6 mouse cellular contexts compared by ENCODE assay signal in genomic region chr7:42592413-42592812, GRCm38 (mm10).
DNase-seq lines count a peak whose midpoint lies in the region; TF ChIP-seq lines count a peak whose summit lies in the region.
"Not testable (repeated sequence)": the region's sequence is repeated elsewhere in the genome, so short reads cannot be mapped to it uniquely, and the experiment has no call there.

Zfp977 (minus strand) TSS chr7:42592547.

- peak within 1 kb of the TSS; percentile 79 for H3K4me3 ChIP-seq in E14TG2a.4 (replicated peaks; ENCODE audit: low read length)

- peaks cover 57% of the 10 kb centered on the region for H3K9me3 ChIP-seq in E14TG2a.4 (ENCODE audit: low read length)

- DNase-seq in ES-CJ7 (ENCODE audit: low read depth, low spot score) (peak; percentile 86), MN1 (ENCODE audit: low spot score) (peak; percentile 10), WW6 (ENCODE audit: low read depth, low spot score) (peak; percentile 34)
- DNase-seq in heart, adult 11 months: peak; percentile 67
- DNase-seq in testis, postnatal 14 days (ENCODE audit: low spot score): peak; percentile 63

- H3K36me3 ChIP-seq in E14TG2a.4 (ENCODE audit: insufficient read depth, low read length): peaks cover 14% of the 10 kb centered on the region

- H3K27me3 ChIP-seq in E14TG2a.4 (ENCODE audit: insufficient read depth, low read length): not testable (repeated sequence)

- not testable (repeated sequence) for H3K4me1 ChIP-seq in E14TG2a.4 (replicated peaks; ENCODE audit: low read depth, low read length)

- not testable (repeated sequence) for TF ChIP-seq CTCF in E14TG2a.4 (conservative IDR thresholded peaks at IDR 0.05; ENCODE audit: low read length)

Comparison
In these comparisons a context has a peak if more than half of its experiments do, and no peak if none do; other contexts are left out.
1. Peak in every context shown above with its lines: DNase-seq and H3K4me3 ChIP-seq.
2. DNase-seq: peak in every context shown above with its lines; median percentile 86 in ES-CJ7; 67 in heart, adult 11 months; 63 in testis, postnatal 14 days; 34 in WW6; 10 in MN1.